Mouse (Mus musculus): Measurements from ENCODE around the gene Tnfaip1. TPM values are rescaled to one million over a fixed set of nuclear protein-coding genes. Genes with fewer than 3 reads are reported as not detected.
"Not testable (repeated sequence)": the region's sequence is repeated elsewhere in the genome, so short reads cannot be mapped to it uniquely, and the experiment has no call there.

The Tnfaip1 gene
- polyA plus RNA-seq (2015; fragmentation: Nextera tagmentation; extraction: Ambion mirVana) = 15.1 and 16.9 TPM in 2 replicates

- peaks cover 8% of the 10 kb centered on the region for H3K36me3 ChIP-seq (ENCODE audit: control insufficient read depth, insufficient read depth)
- H3K9me3 ChIP-seq (replicated peaks; ENCODE audit: control insufficient read depth, low read length) = no peaks in the 10 kb centered on the region
- peaks cover 20% of the 10 kb centered on the region for H3K4me1 ChIP-seq (ENCODE audit: control insufficient read depth, low read depth, low read length)
- H3K27me3 ChIP-seq (ENCODE audit: control insufficient read depth, insufficient read depth, low read depth, low read length) = no peaks in the 10 kb centered on the region
- H3K9ac ChIP-seq (ENCODE audit: low read depth, low read length) = peak within 1 kb of the TSS; percentile 93
- peak within 1 kb of the TSS; percentile 88 for H3K4me3 ChIP-seq (ENCODE audit: low read depth, low read length)
- H3K27ac ChIP-seq (ENCODE audit: low read length) = peak within 1 kb of the TSS; percentile 91
- peak within 1 kb of the TSS; percentile 89 for H3K4me2 ChIP-seq (ENCODE audit: low read depth, low read length)
- peak; percentile 96 for ATAC-seq (ENCODE audit: low read depth)
- WGBS (ENCODE audit: insufficient replicate concordance) = under 1% methylated on average over 52 of the region's 52 CpGs
These were observed at the start of gene Tnfaip1, which contains the start of gene Ift20 for GRCm38 (mm10) chr11:78536080-78536689. Gene Tnfaip1 (minus strand): TSS chr11:78536332. Gene Ift20 (plus strand): TSS chr11:78536361.

DNA sequence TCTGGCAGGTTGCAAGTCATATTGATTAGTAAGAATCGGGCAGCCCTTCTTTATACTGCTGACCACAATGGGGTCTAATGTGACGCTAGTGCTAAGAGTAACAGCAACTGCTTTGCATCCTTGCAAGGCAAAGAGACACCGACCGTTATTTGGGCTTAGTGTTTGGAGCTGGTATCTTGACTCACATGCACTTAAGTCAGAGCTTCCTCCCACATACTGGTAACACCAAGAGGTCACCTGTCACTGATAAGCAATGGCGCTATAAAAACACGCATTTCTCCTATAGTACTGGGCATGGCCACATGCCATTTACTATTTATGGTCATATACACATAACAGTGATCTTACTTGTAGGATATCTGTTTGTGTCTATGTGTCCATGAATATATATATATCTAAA lies 46.7 kb upstream of the Tnfaip1 start:
- H3K4me2 ChIP-seq (ENCODE audit: low read depth, low read length) = no peak overlapping the region

GRCm38 (mm10) chr11:78574975-78575374 lies 38.8 kb upstream of the Tnfaip1 start:
- Histone ChIP-seq H3K27me3 (ENCODE audit: control insufficient read depth, insufficient read depth, low read depth, low read length) (no peaks in the 10 kb centered on the region), H3K9ac (ENCODE audit: low read depth, low read length) (no peak overlapping the region), H3K36me3 (ENCODE audit: control insufficient read depth, insufficient read depth) (no peaks in the 10 kb centered on the region), H3K27ac (ENCODE audit: low read length) (no peak overlapping the region), H3K4me3 (ENCODE audit: low read depth, low read length) (no peak overlapping the region), H3K9me3 (replicated peaks; ENCODE audit: control insufficient read depth, low read length) (no peaks in the 10 kb centered on the region), H3K4me1 (ENCODE audit: control insufficient read depth, low read depth, low read length) (peaks cover 3% of the 10 kb centered on the region; the same call in 1 of the 2 replicates), H3K4me2 (ENCODE audit: low read depth, low read length) (no peak overlapping the region)
- peak; percentile 48; the same call in 1 of the 2 replicates for ATAC-seq (ENCODE audit: low read depth)
- 61% methylated on average over 2 of the region's 2 CpGs for WGBS (ENCODE audit: insufficient replicate concordance)

More for the DNA sequence above, 46.7 kb upstream of the Tnfaip1 start:
- 38% methylated on average over 6 of the region's 6 CpGs for WGBS (ENCODE audit: insufficient replicate concordance)
- Histone ChIP-seq H3K27ac (ENCODE audit: low read length) (no peak overlapping the region), H3K36me3 (ENCODE audit: control insufficient read depth, insufficient read depth) (peaks cover 3% of the 10 kb centered on the region), H3K27me3 (ENCODE audit: control insufficient read depth, insufficient read depth, low read depth, low read length) (no peaks in the 10 kb centered on the region), H3K4me3 (ENCODE audit: low read depth, low read length) (no peak overlapping the region), H3K9me3 (replicated peaks; ENCODE audit: control insufficient read depth, low read length) (no peaks in the 10 kb centered on the region), H3K4me1 (ENCODE audit: control insufficient read depth, low read depth, low read length) (peaks cover 3% of the 10 kb centered on the region; the same call in 1 of the 2 replicates), H3K9ac (ENCODE audit: low read depth, low read length) (no peak overlapping the region)
- ATAC-seq (ENCODE audit: low read depth) = no peak

GRCm38 (mm10) chr11:78574536-78574935 lies 38.4 kb upstream of the Tnfaip1 start:
- Histone ChIP-seq H3K36me3 (ENCODE audit: control insufficient read depth, insufficient read depth) (no peaks in the 10 kb centered on the region), H3K4me3 (ENCODE audit: low read depth, low read length) (no peak overlapping the region), H3K27ac (ENCODE audit: low read length) (no peak overlapping the region), H3K9me3 (replicated peaks; ENCODE audit: control insufficient read depth, low read length) (no peaks in the 10 kb centered on the region), H3K9ac (ENCODE audit: low read depth, low read length) (no peak overlapping the region), H3K4me1 (ENCODE audit: control insufficient read depth, low read depth, low read length) (peaks cover 3% of the 10 kb centered on the region; the same call in 1 of the 2 replicates), H3K4me2 (ENCODE audit: low read depth, low read length) (no peak overlapping the region), H3K27me3 (ENCODE audit: control insufficient read depth, insufficient read depth, low read depth, low read length) (no peaks in the 10 kb centered on the region)
- WGBS (ENCODE audit: insufficient replicate concordance) = 57% methylated on average over 3 of the region's 3 CpGs
- no peak for ATAC-seq (ENCODE audit: low read depth)

GRCm38 (mm10) chr11:78574031-78574430 lies 37.9 kb upstream of the Tnfaip1 start:
- 91% methylated on average over 3 of the region's 4 CpGs for WGBS (ENCODE audit: insufficient replicate concordance)
- not testable (repeated sequence) for H3K27ac ChIP-seq (ENCODE audit: low read length); H3K9me3 ChIP-seq (replicated peaks; ENCODE audit: control insufficient read depth, low read length); H3K4me2 ChIP-seq (ENCODE audit: low read depth, low read length); H3K27me3 ChIP-seq (ENCODE audit: control insufficient read depth, insufficient read depth, low read depth, low read length); ATAC-seq (ENCODE audit: low read depth); H3K4me3 ChIP-seq (ENCODE audit: low read depth, low read length); H3K9ac ChIP-seq (ENCODE audit: low read depth, low read length); H3K36me3 ChIP-seq (ENCODE audit: control insufficient read depth, insufficient read depth); H3K4me1 ChIP-seq (ENCODE audit: control insufficient read depth, low read depth, low read length)

DNA sequence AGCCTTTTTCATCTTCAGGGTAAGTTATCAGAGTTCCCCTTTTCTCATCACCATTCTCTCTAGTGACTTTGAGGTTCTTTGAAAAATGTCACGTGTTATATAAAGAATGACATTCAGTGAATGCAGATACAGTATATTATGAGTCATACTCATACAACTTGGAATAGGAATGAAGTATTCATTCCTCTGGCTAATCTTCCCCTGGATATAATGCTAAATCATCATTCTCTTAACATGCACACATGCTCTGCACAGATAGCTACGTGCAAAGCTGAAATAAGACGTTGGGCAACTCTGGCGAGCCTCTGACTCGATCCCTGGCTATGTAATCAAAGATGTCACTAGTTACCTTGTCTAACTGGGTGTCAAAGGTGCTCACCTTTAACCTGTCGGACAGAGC lies 35.7 kb upstream of the Tnfaip1 start:
- 39% methylated on average over 6 of the region's 6 CpGs for WGBS (ENCODE audit: insufficient replicate concordance)
- Histone ChIP-seq H3K4me1 (ENCODE audit: control insufficient read depth, low read depth, low read length) (peaks cover 3% of the 10 kb centered on the region; the same call in 1 of the 2 replicates), H3K27ac (ENCODE audit: low read length) (no peak overlapping the region), H3K27me3 (ENCODE audit: control insufficient read depth, insufficient read depth, low read depth, low read length) (no peaks in the 10 kb centered on the region), H3K4me3 (ENCODE audit: low read depth, low read length) (no peak overlapping the region), H3K4me2 (ENCODE audit: low read depth, low read length) (no peak overlapping the region), H3K9ac (ENCODE audit: low read depth, low read length) (no peak overlapping the region), H3K9me3 (replicated peaks; ENCODE audit: control insufficient read depth, low read length) (no peaks in the 10 kb centered on the region), H3K36me3 (ENCODE audit: control insufficient read depth, insufficient read depth) (no peaks in the 10 kb centered on the region)
- ATAC-seq (ENCODE audit: low read depth) = no peak

- H3K36me3 ChIP-seq (ENCODE audit: control insufficient read depth, insufficient read depth) = no peaks in the 10 kb centered on the region
- no peaks in the 10 kb centered on the region for H3K27me3 ChIP-seq (ENCODE audit: control insufficient read depth, insufficient read depth, low read depth, low read length)
- peaks cover 3% of the 10 kb centered on the region; the same call in 1 of the 2 replicates for H3K4me1 ChIP-seq (ENCODE audit: control insufficient read depth, low read depth, low read length)
- ATAC-seq (ENCODE audit: low read depth) = no peak
- no peak overlapping the region for H3K4me2 ChIP-seq (ENCODE audit: low read depth, low read length)
- H3K9ac ChIP-seq (ENCODE audit: low read depth, low read length) = no peak overlapping the region
- H3K27ac ChIP-seq (ENCODE audit: low read length) = no peak overlapping the region
- no peak overlapping the region for H3K4me3 ChIP-seq (ENCODE audit: low read depth, low read length)
- no peaks in the 10 kb centered on the region for H3K9me3 ChIP-seq (replicated peaks; ENCODE audit: control insufficient read depth, low read length)
- 86% methylated on average over 8 of the region's 8 CpGs for WGBS (ENCODE audit: insufficient replicate concordance)
These were observed 35.3 kb upstream of the Tnfaip1 start for GRCm38 (mm10) chr11:78571441-78571840.

GRCm38 (mm10) chr11:78569806-78570205 lies 33.7 kb upstream of the Tnfaip1 start:
- Histone ChIP-seq H3K4me3 (ENCODE audit: low read depth, low read length) (no peak overlapping the region), H3K36me3 (ENCODE audit: control insufficient read depth, insufficient read depth) (no peaks in the 10 kb centered on the region), H3K9me3 (replicated peaks; ENCODE audit: control insufficient read depth, low read length) (no peaks in the 10 kb centered on the region), H3K27me3 (ENCODE audit: control insufficient read depth, insufficient read depth, low read depth, low read length) (no peaks in the 10 kb centered on the region), H3K9ac (ENCODE audit: low read depth, low read length) (no peak overlapping the region), H3K4me2 (ENCODE audit: low read depth, low read length) (no peak overlapping the region), H3K27ac (ENCODE audit: low read length) (no peak overlapping the region), H3K4me1 (ENCODE audit: control insufficient read depth, low read depth, low read length) (peaks cover 2% of the 10 kb centered on the region; the same call in 1 of the 2 replicates)
- WGBS (ENCODE audit: insufficient replicate concordance) = 37% methylated on average over 3 of the region's 3 CpGs
- ATAC-seq (ENCODE audit: low read depth) = no peak

- Histone ChIP-seq H3K27ac (ENCODE audit: low read length) (no peak overlapping the region), H3K27me3 (ENCODE audit: control insufficient read depth, insufficient read depth, low read depth, low read length) (no peaks in the 10 kb centered on the region), H3K9ac (ENCODE audit: low read depth, low read length) (no peak overlapping the region), H3K4me2 (ENCODE audit: low read depth, low read length) (no peak overlapping the region), H3K4me3 (ENCODE audit: low read depth, low read length) (no peak overlapping the region), H3K36me3 (ENCODE audit: control insufficient read depth, insufficient read depth) (no peaks in the 10 kb centered on the region), H3K4me1 (ENCODE audit: control insufficient read depth, low read depth, low read length) (no peaks in the 10 kb centered on the region; the same call in 1 of the 2 replicates), H3K9me3 (replicated peaks; ENCODE audit: control insufficient read depth, low read length) (no peaks in the 10 kb centered on the region)
- ATAC-seq (ENCODE audit: low read depth) = no peak
- 82% methylated on average over 10 of the region's 10 CpGs for WGBS (ENCODE audit: insufficient replicate concordance)
These were observed 32.7 kb upstream of the Tnfaip1 start for GRCm38 (mm10) chr11:78568827-78569226.

Measured in liver, embryonic 16.5 days (tissue).